Mouse (Mus musculus) ES-Bruce4 (cell line): ENCODE data around the gene Tmc1. TPM values are rescaled to one million over a fixed set of nuclear protein-coding genes. Genes with fewer than 3 reads are reported as not detected.

Experiments used
- H3K27ac ChIP-seq: 2 replicates; pipeline ENCODE4 v1.5.1; 2012; ENCODE audit warnings: low read length, inconsistent platforms; ENCODE audit not compliant: insufficient read depth
- H3K27me3 ChIP-seq: 2 replicates; pipeline ENCODE4 v1.6.1; 2012; ENCODE audit warnings: mild to moderate bottlenecking, low read length, inconsistent platforms; ENCODE audit not compliant: control insufficient read depth, poor library complexity, insufficient read depth, severe bottlenecking
- H3K36me3 ChIP-seq: 2 replicates; pipeline ENCODE4 v1.6.1; 2012; ENCODE audit warnings: inconsistent platforms, mild to moderate bottlenecking, low read length, moderate library complexity; ENCODE audit not compliant: control insufficient read depth, poor library complexity, insufficient read depth, severe bottlenecking
- H3K4me1 ChIP-seq: one replicate; pipeline ENCODE4 v1.8.1; 2011; ENCODE audit warnings: low read length; ENCODE audit not compliant: control insufficient read depth, insufficient read depth
- H3K4me3 ChIP-seq: 2 replicates; pipeline ENCODE4 v1.5.1; 2011; ENCODE audit warnings: low read depth, mild to moderate bottlenecking, low read length
- H3K9ac ChIP-seq: 2 replicates; pipeline ENCODE4 v1.6.1; 2012; ENCODE audit warnings: low read depth, mild to moderate bottlenecking, inconsistent platforms; ENCODE audit not compliant: poor library complexity, severe bottlenecking
- H3K9me3 ChIP-seq: replicated peaks from 2 replicates; pipeline ENCODE4 v1.6.1; 2012; ENCODE audit warnings: mild to moderate bottlenecking, low read length, inconsistent platforms; ENCODE audit not compliant: control insufficient read depth, poor library complexity, insufficient read depth, severe bottlenecking
- CTCF ChIP-seq: IDR thresholded peaks from one replicate; pipeline ENCODE4 v1.8.1; 2011; ENCODE audit warnings: low read depth, low read length
- EP300 ChIP-seq: IDR thresholded peaks from 2 replicates; pipeline ENCODE4 v1.6.1; 2011; ENCODE audit warnings: low read depth, low read length; ENCODE audit not compliant: insufficient read depth
- POLR2A ChIP-seq: IDR thresholded peaks from one replicate; pipeline ENCODE4 v1.8.1; 2011; ENCODE audit warnings: low read length; ENCODE audit not compliant: insufficient read depth
- polyA plus RNA-seq: library from polyadenylated mRNA; stranded (reverse); fragments of >200 nt; gene quantifications from 2 replicates; pipeline ENCODE4 v1.2.4, GENCODE M21; 2011; ENCODE audit warnings: low read depth; ENCODE audit not compliant: missing spikeins, insufficient read depth, insufficient read length

Tmc1 gene
- polyA plus RNA-seq, 1 experiment = not detected

- H3K36me3 ChIP-seq = no peaks in the 10 kb centered on the region
- H3K9ac ChIP-seq = no peak overlapping the region
- TF ChIP-seq POLR2A (no peak), CTCF (no peak), EP300 (no peak)
- H3K9me3 ChIP-seq = no peaks in the 10 kb centered on the region
- no peak overlapping the region for H3K4me3 ChIP-seq
- H3K27ac ChIP-seq = no peak overlapping the region
- H3K27me3 ChIP-seq = no peaks in the 10 kb centered on the region
- H3K4me1 ChIP-seq = no peaks in the 10 kb centered on the region
Measured at GRCm38 (mm10) chr19:20761675-20762426, 192.2 kb downstream of the Tmc1 start.

- TF ChIP-seq EP300 (no peak), CTCF (no peak), POLR2A (no peak)
- Histone ChIP-seq H3K36me3 (no peaks in the 10 kb centered on the region), H3K9me3 (no peaks in the 10 kb centered on the region), H3K4me1 (no peaks in the 10 kb centered on the region), H3K9ac (no peak overlapping the region), H3K27ac (no peak overlapping the region), H3K4me3 (no peak overlapping the region), H3K27me3 (no peaks in the 10 kb centered on the region)
Measured at GRCm38 (mm10) chr19:20761119-20761518, 192.9 kb downstream of the Tmc1 start.

DNA sequence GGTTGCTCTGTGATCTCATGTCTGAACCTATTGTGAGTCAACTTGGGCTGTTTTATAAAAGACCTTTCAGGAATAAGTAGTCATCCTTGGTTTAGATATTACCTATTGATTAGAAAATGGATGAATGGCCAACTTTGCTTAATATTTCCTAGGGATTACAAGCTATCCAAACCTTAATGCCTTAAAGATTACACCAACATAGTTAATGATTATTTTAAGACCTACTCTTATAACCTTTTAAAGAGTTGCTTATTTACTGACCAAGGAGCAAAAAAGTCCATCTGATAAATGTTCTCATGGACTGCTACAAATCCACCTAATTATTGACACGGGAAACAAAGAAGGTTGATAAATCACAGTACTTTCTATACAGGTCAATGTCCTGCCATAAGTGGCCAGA lies 209.4 kb downstream of the Tmc1 start:
- Histone ChIP-seq H3K9me3 (no peaks in the 10 kb centered on the region), H3K27ac (no peak overlapping the region), H3K4me1 (no peaks in the 10 kb centered on the region), H3K27me3 (no peaks in the 10 kb centered on the region), H3K36me3 (no peaks in the 10 kb centered on the region), H3K9ac (no peak overlapping the region), H3K4me3 (no peak overlapping the region)
- TF ChIP-seq CTCF = no peak
- TF ChIP-seq EP300 = no peak
- TF ChIP-seq POLR2A = no peak

Other genes with a start within 250 kb of the Tmc1 start
- 0.38 TPM in 1 of 2 replicates, not detected in the other for gene Aldh1a7, start 226.6 kb downstream of the Tmc1 start, polyA plus RNA-seq